Mouse (Mus musculus): ENCODE measurements at regions not wholly inside any gene's neighbourhood (a gene's known extent, or its start where the extent isn't known, plus 50 kb on each side); places are given as distances from the start of the nearest gene placed in this dataset.

DNA sequence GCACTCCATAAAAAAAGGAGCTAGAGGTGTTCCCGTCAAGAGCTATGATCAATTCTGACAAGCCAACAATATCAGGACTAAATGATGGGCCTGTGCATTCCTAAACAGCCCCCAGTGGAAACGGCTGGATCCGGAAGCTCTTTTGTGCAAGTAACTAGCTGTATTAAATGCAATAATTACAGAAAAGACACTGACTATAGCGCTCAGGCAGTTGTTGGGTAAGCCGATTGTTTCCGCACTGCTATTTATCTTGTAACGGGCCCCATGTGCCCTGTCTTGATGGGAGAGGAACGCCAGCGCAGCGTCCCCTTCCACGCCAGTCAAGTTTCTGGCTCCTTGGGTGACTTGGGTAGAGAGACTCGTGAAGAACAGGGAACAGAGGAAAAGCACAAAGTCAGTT, 142.4 kb upstream of the Sp8 start:
- TF ChIP-seq POLR2A (IDR thresholded peaks at IDR 0.05; ENCODE audit: control insufficient read depth, low read depth, low read length) (no peak), CTCF (IDR thresholded peaks at IDR 0.05; ENCODE audit: control insufficient read depth, insufficient read depth, insufficient replicate concordance, low read depth, low read length) (no peak)

Data from testis, adult 2 months (tissue).